Mouse (Mus musculus) cerebellum, adult 11-12 months (tissue): ENCODE data around the gene Med21.
A peak's percentile ranks its signal among the peaks of the same experiment; 100 is the strongest.

Experiments
- DNase-seq: peaks from one replicate; pipeline ENCODE4 v3.0.0; 2022

The Med21 gene

GRCm38 (mm10) chr6:146640991-146641390, 1.4 kb upstream of the Med21 start:
- DNase-seq: no peak

GRCm38 (mm10) chr6:146641621-146642210, 631 bp upstream of the Med21 start:
- DNase-seq: peak; percentile 28

GRCm38 (mm10) chr6:146643184-146643570, 830 bp downstream of the Med21 start:
- DNase-seq: no peak

GRCm38 (mm10) chr6:146650013-146650412, 7.7 kb downstream of the Med21 start:
- no peak for DNase-seq

- DNase-seq: no peak
Observed at GRCm38 (mm10) chr6:146651431-146651830, 9.1 kb downstream of the Med21 start.

GRCm38 (mm10) chr6:146653197-146653596, 10.8 kb downstream of the Med21 start:
- no peak for DNase-seq

GRCm38 (mm10) chr6:146660591-146660990, 18.2 kb downstream of the Med21 start:
- no peak for DNase-seq

GRCm38 (mm10) chr6:146661655-146662054, 19.3 kb downstream of the Med21 start:
- DNase-seq: no peak

GRCm38 (mm10) chr6:146662679-146663078, 20.3 kb downstream of the Med21 start:
- DNase-seq: no peak

GRCm38 (mm10) chr6:146664116-146664515, 21.8 kb downstream of the Med21 start:
- no peak for DNase-seq

- no peak for DNase-seq
Observed at GRCm38 (mm10) chr6:146664917-146665316, 22.6 kb downstream of the Med21 start.

GRCm38 (mm10) chr6:146665408-146665807, 23.1 kb downstream of the Med21 start:
- no peak for DNase-seq

- no peak for DNase-seq
Observed at GRCm38 (mm10) chr6:146666811-146667210, 24.5 kb downstream of the Med21 start.

GRCm38 (mm10) chr6:146668606-146669005, 26.3 kb downstream of the Med21 start:
- DNase-seq: no peak

- no peak for DNase-seq
Observed at GRCm38 (mm10) chr6:146670956-146671855, 28.9 kb downstream of the Med21 start.

GRCm38 (mm10) chr6:146672106-146672505, 29.8 kb downstream of the Med21 start:
- no peak for DNase-seq

- DNase-seq: no peak
Observed at GRCm38 (mm10) chr6:146673696-146674095, 31.3 kb downstream of the Med21 start.

GRCm38 (mm10) chr6:146674420-146674819, 32.1 kb downstream of the Med21 start:
- no peak for DNase-seq

GRCm38 (mm10) chr6:146674881-146675536, 32.7 kb downstream of the Med21 start:
- no peak for DNase-seq

GRCm38 (mm10) chr6:146676904-146677303, 34.6 kb downstream of the Med21 start:
- no peak for DNase-seq

- no peak for DNase-seq
Observed at GRCm38 (mm10) chr6:146678136-146679070, 36.1 kb downstream of the Med21 start.

- DNase-seq: no peak
Observed at GRCm38 (mm10) chr6:146683881-146684280, 41.5 kb downstream of the Med21 start.
